Mouse (Mus musculus): ENCODE measurements around the gene B230104I21Rik. TPM values are rescaled to one million over a fixed set of nuclear protein-coding genes. Genes with fewer than 3 reads are reported as not detected.

The B230104I21Rik gene
- total RNA-seq, 2 experiments from 2014 or later = 0.53 TPM; not detected in 1

DNA sequence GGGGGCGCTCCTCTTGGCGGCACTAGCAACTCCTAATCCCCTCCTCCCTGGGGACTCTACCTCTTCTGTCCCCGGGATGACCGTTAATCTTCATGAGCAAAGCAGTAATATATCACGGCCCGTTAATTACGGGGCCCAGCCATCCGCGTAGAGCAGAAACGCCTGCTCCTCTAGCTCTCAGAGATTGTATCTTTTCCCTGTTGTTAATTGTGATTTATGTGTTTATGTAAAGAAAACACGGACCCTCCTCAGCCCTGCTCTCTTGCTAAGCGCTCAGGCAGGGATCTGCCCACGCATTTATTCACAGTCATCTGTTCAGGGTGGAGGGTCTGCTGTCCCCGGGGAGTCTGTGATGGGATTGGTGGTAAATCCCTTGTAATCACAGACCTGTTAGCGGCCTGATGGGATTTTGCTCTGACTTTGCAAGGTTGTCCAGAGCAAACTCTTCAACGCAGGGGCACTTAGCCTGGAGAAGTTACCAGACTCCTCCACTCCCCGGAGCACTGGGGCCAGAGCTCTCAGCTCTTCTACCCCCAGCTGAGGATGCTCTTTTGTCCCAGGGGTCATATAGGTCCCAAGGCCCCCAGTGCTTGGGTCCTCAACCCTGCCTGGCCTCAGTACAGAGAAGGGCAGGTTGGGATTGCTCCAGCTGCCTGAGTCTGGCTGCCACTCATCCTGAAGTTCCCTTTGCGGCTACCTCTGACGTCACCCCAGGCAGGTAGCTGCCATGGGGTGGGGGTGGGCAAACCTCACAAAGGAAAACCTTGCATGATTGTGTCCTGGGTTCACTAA, 11.0 kb downstream of the B230104I21Rik start:
- DNase-seq (ENCODE audit: low spot score in 2 of 2) = no peak

- no peak for DNase-seq (ENCODE audit: low spot score in 2 of 2)
Observed at GRCm38 (mm10) chr4:154348197-154348786, 12.4 kb downstream of the B230104I21Rik start.

DNA sequence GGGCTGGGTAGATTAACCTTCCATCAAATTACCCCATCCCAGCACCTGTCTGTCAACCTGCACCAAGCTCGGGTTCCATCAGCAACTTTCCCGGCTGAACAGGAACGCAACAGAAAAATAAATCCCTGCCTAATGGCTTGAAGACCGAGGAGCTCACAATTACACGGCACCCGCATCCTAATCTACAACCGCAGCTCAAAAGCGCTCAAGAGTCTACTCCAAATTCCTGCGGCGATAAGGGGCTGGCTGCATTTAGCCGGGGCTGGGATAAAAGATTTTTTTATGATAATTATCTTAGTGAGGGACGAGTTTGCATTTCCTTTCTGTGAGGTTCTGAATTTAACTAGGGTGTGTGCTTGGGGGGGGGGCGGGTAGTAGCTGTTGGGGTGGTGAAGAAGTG, 16.3 kb downstream of the B230104I21Rik start:
- DNase-seq (ENCODE audit: low spot score in 2 of 2) = no peak

DNA sequence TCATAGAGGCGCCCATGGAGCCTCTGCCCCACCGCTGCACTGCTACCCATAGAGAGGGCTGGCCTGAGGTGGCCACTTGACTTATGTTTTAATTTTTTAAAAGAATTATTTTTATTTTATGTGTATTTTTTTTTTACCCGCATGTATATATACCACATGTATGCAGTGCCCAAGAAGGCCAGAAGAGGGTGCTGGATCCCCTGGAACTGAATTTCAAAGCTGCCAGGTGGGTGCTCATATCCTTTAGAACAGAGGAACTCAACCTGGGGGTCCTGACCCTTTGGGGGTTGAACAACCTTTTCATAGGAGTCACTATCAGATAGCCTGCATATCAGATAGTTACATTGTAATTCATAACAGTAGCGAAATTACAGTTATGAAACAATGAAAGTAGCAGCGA, 19.5 kb downstream of the B230104I21Rik start:
- no peak for DNase-seq (ENCODE audit: low spot score in 2 of 2)

GRCm38 (mm10) chr4:154358370-154358769, 22.4 kb downstream of the B230104I21Rik start:
- no peak for DNase-seq (ENCODE audit: low spot score in 2 of 2)

DNA sequence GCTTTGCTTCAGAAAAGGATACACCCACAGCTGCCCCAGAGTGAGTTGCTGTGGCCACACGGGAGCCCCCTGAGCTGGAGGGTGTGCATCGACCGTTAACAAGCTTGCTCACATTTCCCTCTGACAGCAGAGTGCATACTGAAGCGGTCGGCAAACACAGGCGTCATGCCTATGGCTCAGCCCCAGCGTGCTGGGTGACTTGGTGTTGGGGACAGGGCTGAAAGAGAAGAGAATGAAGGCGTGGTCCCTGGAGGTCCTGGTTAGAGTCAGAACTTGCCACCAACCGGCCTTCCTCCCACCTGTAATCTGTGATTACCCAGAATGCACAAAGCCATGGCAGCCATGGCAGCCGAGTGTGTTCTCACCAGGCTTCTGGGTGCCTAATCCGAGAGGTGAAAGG, 22.9 kb downstream of the B230104I21Rik start:
- no peak for DNase-seq (ENCODE audit: low spot score in 2 of 2)

- no peak for DNase-seq (ENCODE audit: low spot score in 2 of 2)
Observed at GRCm38 (mm10) chr4:154359762-154360300, 23.9 kb downstream of the B230104I21Rik start.

- DNase-seq (ENCODE audit: low spot score in 2 of 2) = no peak
Observed at GRCm38 (mm10) chr4:154360441-154360840, 24.5 kb downstream of the B230104I21Rik start.

DNA sequence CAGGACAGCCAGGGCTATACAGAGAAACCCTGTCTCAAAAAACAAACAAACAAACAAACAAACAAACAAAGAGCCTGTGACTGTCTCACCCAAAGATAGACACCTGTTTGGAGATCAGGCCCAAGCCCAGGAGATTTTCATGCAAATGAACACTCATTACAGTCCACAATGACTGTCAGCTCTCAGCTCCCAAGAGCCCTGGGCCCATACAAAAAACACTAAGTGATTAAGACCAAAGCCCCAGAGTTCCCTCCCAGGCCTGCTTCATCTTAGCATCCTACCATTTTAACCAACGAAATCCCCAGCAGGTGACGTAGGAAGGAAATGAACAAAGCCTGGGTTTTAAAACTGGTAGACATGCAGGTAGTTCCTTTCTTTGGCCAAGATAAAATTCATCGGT, 24.9 kb downstream of the B230104I21Rik start:
- DNase-seq (ENCODE audit: low spot score in 2 of 2) = no peak

DNA sequence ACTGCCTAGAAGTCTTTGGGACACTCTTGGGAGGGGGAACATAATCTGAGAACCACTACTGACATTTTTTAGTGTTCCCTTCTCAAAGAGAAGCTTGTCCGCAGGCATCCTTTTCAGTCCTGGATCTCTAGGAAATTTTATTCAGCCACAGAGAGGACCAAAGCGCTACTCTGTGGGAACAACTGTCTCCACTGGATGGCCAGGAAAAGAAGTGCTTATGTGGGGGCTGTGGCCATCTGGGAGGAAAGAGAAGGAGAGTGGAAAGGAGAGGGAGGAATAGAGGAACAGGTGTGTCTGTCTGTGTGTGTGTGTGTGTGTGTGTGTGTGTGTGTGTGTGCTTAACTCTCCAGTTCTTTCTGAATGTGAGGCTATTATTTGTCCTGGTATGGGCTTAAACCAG, 28.8 kb downstream of the B230104I21Rik start:
- DNase-seq (ENCODE audit: low spot score in 2 of 2) = no peak

GRCm38 (mm10) chr4:154366836-154367235, 30.9 kb downstream of the B230104I21Rik start:
- no peak for DNase-seq (ENCODE audit: low spot score in 2 of 2)

DNA sequence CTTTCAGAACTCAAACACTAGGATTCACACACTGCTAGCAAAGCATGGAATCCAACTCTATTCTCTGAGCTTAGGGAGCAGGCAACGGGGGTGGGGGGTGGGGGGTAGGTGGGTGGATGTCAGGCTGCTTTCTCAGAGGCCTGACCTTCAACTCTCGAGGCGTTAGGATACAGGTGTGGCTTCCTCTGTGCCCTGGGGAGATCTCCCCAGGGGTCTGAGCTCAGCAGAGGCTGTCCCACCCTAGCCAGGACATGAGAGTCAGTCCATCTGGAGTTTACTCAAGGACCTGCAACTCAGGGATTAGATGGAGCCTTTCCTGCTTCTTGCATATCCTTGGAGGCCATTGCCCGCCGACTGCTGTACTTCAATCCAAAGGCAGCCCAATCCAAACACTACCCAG, 33.2 kb downstream of the B230104I21Rik start:
- no peak for DNase-seq (ENCODE audit: low spot score in 2 of 2)

DNA sequence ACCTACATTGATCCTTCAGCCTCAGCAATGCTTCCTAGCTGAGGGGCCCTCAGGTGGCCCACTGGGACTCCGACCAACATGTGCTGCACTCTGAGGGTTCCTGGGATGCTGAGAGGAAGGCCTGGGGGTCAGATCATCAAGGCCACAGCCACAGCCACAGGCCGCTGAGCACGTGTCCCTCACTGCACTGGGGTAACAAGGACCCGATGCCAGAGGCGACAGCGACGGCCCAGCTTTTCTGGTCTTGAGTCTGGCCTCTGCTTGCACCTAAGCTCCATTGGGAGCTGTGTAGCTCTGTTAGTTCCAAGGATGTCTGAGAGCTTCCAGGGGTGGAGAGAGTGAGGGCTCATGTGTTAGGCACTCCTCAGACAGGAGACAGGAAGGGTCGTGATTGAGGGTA, 34.9 kb downstream of the B230104I21Rik start:
- DNase-seq (ENCODE audit: low spot score in 2 of 2) = no peak

- DNase-seq (ENCODE audit: low spot score in 2 of 2) = no peak
Observed at GRCm38 (mm10) chr4:154371542-154372247, 35.8 kb downstream of the B230104I21Rik start.

- DNase-seq (ENCODE audit: low spot score in 2 of 2) = no peak
Observed at GRCm38 (mm10) chr4:154375939-154376625, 40.2 kb downstream of the B230104I21Rik start.

DNA sequence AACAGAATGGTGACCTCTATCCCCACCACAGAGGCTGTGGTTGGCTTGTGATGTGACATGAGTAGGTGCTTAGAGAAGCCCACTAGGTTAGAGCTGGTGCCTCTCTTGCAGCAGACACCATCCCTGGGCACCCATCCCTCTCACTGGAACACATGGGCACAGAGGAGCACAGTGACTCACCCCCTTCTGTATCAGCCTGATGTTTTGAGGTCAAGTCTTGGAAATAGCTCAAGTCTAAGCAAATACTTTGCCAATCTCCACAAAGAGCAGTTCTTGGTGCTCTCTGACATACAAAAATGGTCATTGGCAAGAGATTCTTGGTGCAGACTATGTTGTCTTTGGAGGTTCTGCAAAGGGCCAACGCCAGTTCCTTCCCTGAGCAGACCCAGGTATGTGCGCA, 42.9 kb downstream of the B230104I21Rik start:
- DNase-seq (ENCODE audit: low spot score in 2 of 2) = no peak

GRCm38 (mm10) chr4:154385208-154385607, 49.3 kb downstream of the B230104I21Rik start:
- DNase-seq (ENCODE audit: low spot score in 2 of 2) = peak in 1 of 2 experiments; percentile 43

GRCm38 (mm10) chr4:154385918-154386317, 50.0 kb downstream of the B230104I21Rik start:
- DNase-seq (ENCODE audit: low spot score in 2 of 2) = no peak

DNA sequence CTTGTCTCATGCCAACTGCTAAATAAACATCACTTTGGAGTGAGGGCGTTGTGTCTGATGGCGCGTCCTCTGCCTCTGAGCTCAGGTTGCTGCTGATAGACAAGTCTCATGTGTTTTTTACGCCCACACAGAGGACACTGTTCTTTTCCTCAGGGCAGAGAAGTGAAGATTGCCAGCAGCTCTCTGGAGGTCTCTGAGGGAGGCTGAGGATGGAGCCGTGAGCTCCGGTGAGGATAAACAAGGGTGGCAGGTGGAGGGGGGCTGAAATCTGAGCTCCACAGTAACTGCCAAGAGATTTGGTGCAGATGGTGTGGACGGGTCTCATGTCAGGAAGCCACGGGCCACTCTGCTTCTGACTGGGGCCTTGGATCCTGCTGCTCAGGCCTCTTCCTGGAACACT, 50.9 kb downstream of the B230104I21Rik start:
- no peak for DNase-seq (ENCODE audit: low spot score in 2 of 2)

GRCm38 (mm10) chr4:154389641-154390040, 53.7 kb downstream of the B230104I21Rik start:
- DNase-seq (ENCODE audit: low spot score in 2 of 2) = no peak
